Mouse (Mus musculus) megakaryocyte, embryonic 14.5 days (primary cell): Measurements from ENCODE around the gene Fcgr3.
"Not testable (repeated sequence)": the region's sequence is repeated elsewhere in the genome, so short reads cannot be mapped to it uniquely, and the experiment has no call there.

Source experiments
- FLI1 ChIP-seq: IDR thresholded peaks from 2 replicates; pipeline ENCODE4 v1.6.1; 2012; ENCODE audit warnings: low read length, inconsistent platforms, mixed read lengths
- GATA1 ChIP-seq: IDR thresholded peaks from 3 replicates; pipeline ENCODE4 v1.6.1; 2012; ENCODE audit warnings: mixed read lengths, low read length, inconsistent platforms, borderline replicate concordance

GRCm38 (mm10) chr1:171077955-171078354 is 13.2 kb upstream of the Fcgr3 start:
- not testable (repeated sequence) for TF ChIP-seq GATA1, FLI1
